Mouse (Mus musculus): ENCODE data around the gene Gm3285. TPM values are rescaled to one million over a fixed set of nuclear protein-coding genes. Genes with fewer than 3 reads are reported as not detected.

Gene Gm3285
- not detected in 2 replicates for polyA plus RNA-seq (2014; fragmentation: Nextera tagmentation; extraction: Ambion mirVana)

DNA sequence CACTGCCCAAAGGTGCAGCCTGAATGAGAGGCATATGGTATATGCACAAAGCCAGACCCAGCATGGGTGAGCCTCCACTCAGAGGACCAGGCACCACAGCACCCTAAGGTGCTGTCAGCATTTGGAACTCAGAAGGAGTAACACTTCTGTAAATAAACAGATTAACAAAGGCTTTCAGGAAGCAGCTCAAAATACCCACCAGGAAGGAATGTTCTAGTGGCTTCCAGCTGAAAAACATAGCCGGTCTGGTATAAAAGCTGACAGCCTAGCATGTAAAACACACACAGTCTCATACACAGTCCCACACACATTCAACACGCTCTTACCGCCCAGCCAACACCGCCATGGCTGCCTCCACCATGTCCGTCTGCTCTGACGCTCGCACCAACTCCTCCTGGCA lies at the start of gene Gm3285:
Gene Gm3285 (plus strand): TSS at position 301 of the 400 bp plus-strand sequence.
- Histone ChIP-seq H3K4me3 (ENCODE audit: low read depth, low read length) (no peak within 1 kb of the TSS), H3K36me3 (replicated peaks; ENCODE audit: control insufficient read depth, insufficient read depth, low read depth, low read length) (no peaks in the 10 kb centered on the region), H3K4me2 (ENCODE audit: low read depth, low read length) (no peak within 1 kb of the TSS), H3K27me3 (ENCODE audit: control insufficient read depth, insufficient read depth, low read length) (no peaks in the 10 kb centered on the region), H3K4me1 (ENCODE audit: control insufficient read depth, insufficient read depth, low read length) (no peaks in the 10 kb centered on the region), H3K27ac (replicated peaks; ENCODE audit: low read depth, low read length) (no peak within 1 kb of the TSS), H3K9me3 (replicated peaks; ENCODE audit: control insufficient read depth, low read length) (no peaks in the 10 kb centered on the region), H3K9ac (replicated peaks; ENCODE audit: low read length) (no peak within 1 kb of the TSS)
- ATAC-seq (replicated peaks; ENCODE audit: insufficient number of reproducible peaks, low FRiP score, low TSS enrichment, low read depth) (no peak), DNase-seq (ENCODE audit: low spot score) (no peak)
- 49% methylated on average over 7 of the region's 7 CpGs for WGBS

DNA sequence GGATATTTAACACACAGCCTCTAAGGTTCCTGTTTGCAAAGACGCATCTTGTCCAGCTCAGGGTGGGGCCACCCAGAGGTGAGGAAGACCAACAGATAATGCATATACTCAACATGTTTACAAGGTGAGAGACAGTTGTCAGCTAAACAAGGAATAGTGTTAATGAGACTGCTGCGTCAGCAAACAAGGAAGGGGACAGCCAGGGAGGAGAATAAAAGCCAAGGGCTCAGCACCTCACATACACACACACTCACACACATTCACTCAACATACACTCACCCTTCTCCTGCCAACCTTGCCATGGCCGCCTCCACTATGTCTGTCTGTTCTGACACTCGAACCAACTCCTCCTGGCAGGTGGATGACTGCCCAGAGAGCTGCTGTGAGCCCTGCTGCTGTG lies 47.4 kb upstream of the Gm3285 start, which contains the start of gene Gm2696:
Gene Gm2696 (plus strand): TSS at position 301 of the 400 bp plus-strand sequence.
- Histone ChIP-seq H3K36me3 (replicated peaks; ENCODE audit: control insufficient read depth, insufficient read depth, low read depth, low read length) (no peaks in the 10 kb centered on the region), H3K27ac (replicated peaks; ENCODE audit: low read depth, low read length) (no peak within 1 kb of the TSS), H3K4me1 (ENCODE audit: control insufficient read depth, insufficient read depth, low read length) (no peaks in the 10 kb centered on the region), H3K4me2 (ENCODE audit: low read depth, low read length) (no peak within 1 kb of the TSS), H3K9me3 (replicated peaks; ENCODE audit: control insufficient read depth, low read length) (no peaks in the 10 kb centered on the region), H3K9ac (replicated peaks; ENCODE audit: low read length) (no peak within 1 kb of the TSS), H3K27me3 (ENCODE audit: control insufficient read depth, insufficient read depth, low read length) (no peaks in the 10 kb centered on the region), H3K4me3 (ENCODE audit: low read depth, low read length) (no peak within 1 kb of the TSS)
- DNase-seq (ENCODE audit: low spot score): no peak
- 54% methylated on average over 4 of the region's 4 CpGs for WGBS
- ATAC-seq (replicated peaks; ENCODE audit: insufficient number of reproducible peaks, low FRiP score, low TSS enrichment, low read depth): no peak

DNA sequence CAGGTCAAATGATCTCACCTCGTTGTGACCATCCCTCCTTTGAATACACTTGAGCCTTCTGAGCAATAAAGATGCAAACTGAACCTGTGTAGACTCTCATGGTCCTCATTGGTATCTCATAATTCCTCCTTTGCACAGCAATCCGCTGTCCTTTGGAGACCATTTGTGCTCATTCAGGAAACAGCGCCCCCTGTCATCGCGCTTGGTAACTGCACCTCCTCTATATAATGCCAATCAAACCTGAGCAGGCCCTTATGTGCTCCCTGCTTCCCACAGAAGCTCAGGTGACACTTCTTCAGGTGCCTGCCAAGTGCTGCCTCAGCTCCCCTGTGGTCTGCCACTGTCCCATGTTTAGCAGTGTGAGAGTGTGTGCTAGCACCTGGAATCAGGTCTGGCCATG lies 46.3 kb upstream of the Gm3285 start:
- DNase-seq (ENCODE audit: low spot score) (peak; percentile 50), ATAC-seq (replicated peaks; ENCODE audit: insufficient number of reproducible peaks, low FRiP score, low TSS enrichment, low read depth) (0 out of 2 replicates have a peak, but pooled peaks have one; percentile 60)
- no peaks in the 10 kb centered on the region for H3K36me3 ChIP-seq (replicated peaks; ENCODE audit: control insufficient read depth, insufficient read depth, low read depth, low read length)
- H3K27ac ChIP-seq (replicated peaks; ENCODE audit: low read depth, low read length): no peak overlapping the region
- H3K4me1 ChIP-seq (ENCODE audit: control insufficient read depth, insufficient read depth, low read length): no peaks in the 10 kb centered on the region
- H3K4me2 ChIP-seq (ENCODE audit: low read depth, low read length): no peak overlapping the region
- WGBS: 32% methylated on average over 5 of the region's 5 CpGs
- H3K4me3 ChIP-seq (ENCODE audit: low read depth, low read length): no peak overlapping the region
- no peaks in the 10 kb centered on the region for H3K9me3 ChIP-seq (replicated peaks; ENCODE audit: control insufficient read depth, low read length)
- H3K27me3 ChIP-seq (ENCODE audit: control insufficient read depth, insufficient read depth, low read length): no peaks in the 10 kb centered on the region
- H3K9ac ChIP-seq (replicated peaks; ENCODE audit: low read length): no peak overlapping the region

DNA sequence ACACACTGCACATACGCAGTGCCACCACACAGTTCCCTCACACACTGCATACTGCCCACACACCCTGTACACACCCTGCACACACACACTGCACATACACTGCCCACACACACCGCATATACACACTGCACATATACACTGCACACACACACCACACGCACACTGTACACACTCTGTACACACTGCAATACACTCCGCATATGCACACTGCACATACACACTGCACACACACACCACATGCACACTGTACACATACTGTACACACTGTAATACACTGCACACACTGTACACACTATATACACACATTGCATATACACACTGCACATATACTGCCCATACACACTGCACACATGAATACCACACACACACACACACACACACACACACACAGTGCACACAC lies 43.3 kb upstream of the Gm3285 start:
- no peak overlapping the region for H3K27ac ChIP-seq (replicated peaks; ENCODE audit: low read depth, low read length)
- ATAC-seq (replicated peaks; ENCODE audit: insufficient number of reproducible peaks, low FRiP score, low TSS enrichment, low read depth): 0 out of 2 replicates have a peak, but pooled peaks have one; percentile 16

DNA sequence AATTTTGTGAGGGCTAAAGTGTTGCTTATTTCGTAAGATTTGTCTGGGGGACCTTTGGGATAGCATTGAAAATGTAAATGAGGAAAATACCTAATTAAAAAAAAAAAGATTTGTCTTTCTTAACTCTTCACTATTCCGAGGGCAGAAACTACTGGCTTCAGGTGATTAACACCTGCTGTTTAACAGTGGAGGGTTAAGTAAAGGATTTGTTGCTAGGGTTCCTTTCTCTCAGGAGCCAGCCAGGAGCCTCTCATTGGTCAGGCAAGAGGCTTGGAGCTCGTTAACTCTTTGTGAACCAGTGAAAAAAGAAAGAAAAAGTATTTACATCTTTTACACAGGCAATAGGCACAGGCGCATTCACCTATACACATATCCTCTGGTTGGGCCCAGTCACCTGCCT lies 42.6 kb upstream of the Gm3285 start:
- ATAC-seq (replicated peaks; ENCODE audit: insufficient number of reproducible peaks, low FRiP score, low TSS enrichment, low read depth) (no peak), DNase-seq (ENCODE audit: low spot score) (peak; percentile 4)
- no peaks in the 10 kb centered on the region for H3K4me1 ChIP-seq (ENCODE audit: control insufficient read depth, insufficient read depth, low read length)
- H3K9me3 ChIP-seq (replicated peaks; ENCODE audit: control insufficient read depth, low read length): no peaks in the 10 kb centered on the region
- H3K9ac ChIP-seq (replicated peaks; ENCODE audit: low read length): no peak overlapping the region
- no peaks in the 10 kb centered on the region for H3K36me3 ChIP-seq (replicated peaks; ENCODE audit: control insufficient read depth, insufficient read depth, low read depth, low read length)
- WGBS: 34% methylated on average over 4 of the region's 4 CpGs
- H3K27ac ChIP-seq (replicated peaks; ENCODE audit: low read depth, low read length): no peak overlapping the region
- no peak overlapping the region for H3K4me3 ChIP-seq (ENCODE audit: low read depth, low read length)
- H3K27me3 ChIP-seq (ENCODE audit: control insufficient read depth, insufficient read depth, low read length): no peaks in the 10 kb centered on the region
- H3K4me2 ChIP-seq (ENCODE audit: low read depth, low read length): no peak overlapping the region

More for the DNA sequence above, 43.3 kb upstream of the Gm3285 start:
- no peaks in the 10 kb centered on the region for H3K27me3 ChIP-seq (ENCODE audit: control insufficient read depth, insufficient read depth, low read length)
- WGBS: 93% methylated on average over 4 of the region's 4 CpGs
- H3K4me2 ChIP-seq (ENCODE audit: low read depth, low read length): no peak overlapping the region
- no peak overlapping the region for H3K9ac ChIP-seq (replicated peaks; ENCODE audit: low read length)
- no peaks in the 10 kb centered on the region for H3K9me3 ChIP-seq (replicated peaks; ENCODE audit: control insufficient read depth, low read length)
- no peak for DNase-seq (ENCODE audit: low spot score)
- no peaks in the 10 kb centered on the region for H3K4me1 ChIP-seq (ENCODE audit: control insufficient read depth, insufficient read depth, low read length)
- no peak overlapping the region for H3K4me3 ChIP-seq (ENCODE audit: low read depth, low read length)
- H3K36me3 ChIP-seq (replicated peaks; ENCODE audit: control insufficient read depth, insufficient read depth, low read depth, low read length): no peaks in the 10 kb centered on the region

DNA sequence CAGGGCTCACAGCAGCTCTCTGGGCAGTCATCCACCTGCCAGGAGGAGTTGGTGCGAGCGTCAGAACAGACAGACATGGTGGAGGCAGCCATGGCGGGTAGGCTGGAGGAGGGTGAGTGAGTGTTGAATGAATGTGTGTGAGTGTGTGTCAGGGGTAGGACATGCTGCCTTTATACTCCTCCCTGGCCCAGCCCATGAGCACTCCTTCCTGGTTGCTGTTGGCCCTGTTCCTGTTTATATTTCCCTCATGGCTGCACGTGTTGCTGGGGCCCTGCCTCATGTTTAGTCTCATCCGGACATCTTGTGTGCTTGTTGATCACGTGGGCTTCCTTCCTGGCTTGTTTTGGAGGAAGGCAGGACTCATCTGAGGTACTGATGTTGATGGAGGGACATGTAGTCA lies 34.8 kb upstream of the Gm3285 start, which contains the start of gene Krtap10-4:
Gene Krtap10-4 (minus strand): TSS at position 145 of the 400 bp plus-strand sequence.
- no peaks in the 10 kb centered on the region for H3K9me3 ChIP-seq (replicated peaks; ENCODE audit: control insufficient read depth, low read length)
- WGBS: 62% methylated on average over 6 of the region's 6 CpGs
- H3K27ac ChIP-seq (replicated peaks; ENCODE audit: low read depth, low read length): no peak within 1 kb of the TSS
- no peak within 1 kb of the TSS for H3K9ac ChIP-seq (replicated peaks; ENCODE audit: low read length)
- no peaks in the 10 kb centered on the region for H3K4me1 ChIP-seq (ENCODE audit: control insufficient read depth, insufficient read depth, low read length)
- no peaks in the 10 kb centered on the region for H3K27me3 ChIP-seq (ENCODE audit: control insufficient read depth, insufficient read depth, low read length)
- no peak for ATAC-seq (replicated peaks; ENCODE audit: insufficient number of reproducible peaks, low FRiP score, low TSS enrichment, low read depth)
- H3K4me3 ChIP-seq (ENCODE audit: low read depth, low read length): no peak within 1 kb of the TSS
- no peak for DNase-seq (ENCODE audit: low spot score)
- H3K36me3 ChIP-seq (replicated peaks; ENCODE audit: control insufficient read depth, insufficient read depth, low read depth, low read length): no peaks in the 10 kb centered on the region
- no peak within 1 kb of the TSS for H3K4me2 ChIP-seq (ENCODE audit: low read depth, low read length)

DNA sequence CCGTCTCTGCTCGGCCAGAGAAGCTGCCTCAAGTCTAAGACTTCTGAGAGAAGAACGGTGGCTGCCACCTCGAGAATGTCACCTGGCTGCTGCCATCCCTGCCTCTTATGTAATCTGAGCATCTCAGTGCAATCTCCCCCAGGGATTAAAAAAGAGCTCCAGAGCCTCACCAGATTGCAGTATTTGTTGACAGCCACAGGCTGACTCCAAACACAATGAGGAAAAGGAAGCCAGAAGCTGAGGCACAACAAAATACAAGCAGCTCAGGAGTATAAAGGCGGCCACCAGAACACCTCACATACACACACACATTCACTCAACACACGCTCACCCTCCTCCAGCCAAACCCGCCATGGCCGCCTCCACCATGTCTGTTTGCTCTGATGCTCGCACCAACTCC lies 26.1 kb upstream of the Gm3285 start, which contains the start of gene Krtap10-10:
Gene Krtap10-10 (plus strand): TSS at position 301 of the 400 bp plus-strand sequence.
- H3K9me3 ChIP-seq (replicated peaks; ENCODE audit: control insufficient read depth, low read length): no peaks in the 10 kb centered on the region
- WGBS: 61% methylated on average over 9 of the region's 9 CpGs
- no peak within 1 kb of the TSS for H3K27ac ChIP-seq (replicated peaks; ENCODE audit: low read depth, low read length)
- no peak for ATAC-seq (replicated peaks; ENCODE audit: insufficient number of reproducible peaks, low FRiP score, low TSS enrichment, low read depth)
- H3K4me2 ChIP-seq (ENCODE audit: low read depth, low read length): no peak within 1 kb of the TSS
- no peak for DNase-seq (ENCODE audit: low spot score)
- no peaks in the 10 kb centered on the region for H3K4me1 ChIP-seq (ENCODE audit: control insufficient read depth, insufficient read depth, low read length)
- no peak within 1 kb of the TSS for H3K4me3 ChIP-seq (ENCODE audit: low read depth, low read length)
- no peaks in the 10 kb centered on the region for H3K27me3 ChIP-seq (ENCODE audit: control insufficient read depth, insufficient read depth, low read length)
- H3K9ac ChIP-seq (replicated peaks; ENCODE audit: low read length): no peak within 1 kb of the TSS
- no peaks in the 10 kb centered on the region for H3K36me3 ChIP-seq (replicated peaks; ENCODE audit: control insufficient read depth, insufficient read depth, low read depth, low read length)

DNA sequence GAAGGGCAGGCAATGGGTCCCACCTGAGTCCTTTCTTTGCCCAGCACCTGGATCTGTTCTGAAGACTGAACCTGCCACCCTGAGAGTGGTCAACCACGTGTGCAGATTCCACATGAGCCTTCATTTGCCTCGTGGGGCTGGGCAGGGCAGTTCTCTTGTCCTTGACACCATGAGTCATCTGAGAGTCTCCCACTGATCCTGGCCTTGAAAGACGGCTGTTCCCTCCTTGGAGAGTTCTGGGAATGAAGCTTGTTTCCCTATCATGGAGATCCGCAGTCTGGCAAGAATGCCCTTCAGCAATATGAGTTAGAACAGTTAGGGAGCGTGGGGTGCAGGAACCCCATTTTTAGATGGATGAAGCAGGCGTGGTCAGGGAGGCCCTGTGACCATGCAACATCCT lies 22.8 kb upstream of the Gm3285 start:
- Histone ChIP-seq H3K27ac (replicated peaks; ENCODE audit: low read depth, low read length) (no peak overlapping the region), H3K4me1 (ENCODE audit: control insufficient read depth, insufficient read depth, low read length) (no peaks in the 10 kb centered on the region), H3K27me3 (ENCODE audit: control insufficient read depth, insufficient read depth, low read length) (no peaks in the 10 kb centered on the region), H3K36me3 (replicated peaks; ENCODE audit: control insufficient read depth, insufficient read depth, low read depth, low read length) (no peaks in the 10 kb centered on the region), H3K4me3 (ENCODE audit: low read depth, low read length) (no peak overlapping the region), H3K4me2 (ENCODE audit: low read depth, low read length) (no peak overlapping the region), H3K9me3 (replicated peaks; ENCODE audit: control insufficient read depth, low read length) (no peaks in the 10 kb centered on the region), H3K9ac (replicated peaks; ENCODE audit: low read length) (no peak overlapping the region)
- no peak for ATAC-seq (replicated peaks; ENCODE audit: insufficient number of reproducible peaks, low FRiP score, low TSS enrichment, low read depth)
- no peak for DNase-seq (ENCODE audit: low spot score)
- WGBS: 78% methylated on average over 6 of the region's 6 CpGs
